Mouse (Mus musculus): ENCODE measurements around the gene Abhd6. TPM values are rescaled to one million over a fixed set of nuclear protein-coding genes. Genes with fewer than 3 reads are reported as not detected.

The Abhd6 gene
- polyA plus RNA-seq (2017; shearing (Covaris generic)) = 10 to 100 TPM; 31.1 to 32.8 TPM

GRCm38 (mm10) chr14:8002432-8003092 is at the start of gene Abhd6:
TSS of gene Abhd6 (plus strand) at chr14:8002902.
- ATAC-seq = peak; percentile 85

DNA sequence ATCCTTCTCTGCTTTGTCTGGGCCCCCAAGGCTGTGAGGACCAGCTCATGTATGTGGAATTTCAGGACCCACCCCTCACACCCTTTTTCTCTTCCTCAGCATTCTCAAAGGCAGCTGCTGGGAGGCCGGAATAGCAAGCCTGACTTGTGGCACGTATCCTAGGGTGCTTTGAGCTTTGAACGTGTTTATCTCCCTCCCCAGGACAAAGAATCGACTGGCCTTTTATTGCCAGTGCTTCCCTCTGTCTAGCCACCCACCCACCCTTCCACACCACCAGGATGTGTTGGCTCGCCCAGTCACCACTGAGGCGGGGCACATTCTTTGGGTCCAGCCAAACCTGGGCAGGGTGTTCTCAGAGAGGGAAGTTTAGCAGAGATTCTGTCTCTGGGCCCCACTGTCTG is 48.6 kb upstream of the Abhd6 start:
- ATAC-seq = no peak

DNA sequence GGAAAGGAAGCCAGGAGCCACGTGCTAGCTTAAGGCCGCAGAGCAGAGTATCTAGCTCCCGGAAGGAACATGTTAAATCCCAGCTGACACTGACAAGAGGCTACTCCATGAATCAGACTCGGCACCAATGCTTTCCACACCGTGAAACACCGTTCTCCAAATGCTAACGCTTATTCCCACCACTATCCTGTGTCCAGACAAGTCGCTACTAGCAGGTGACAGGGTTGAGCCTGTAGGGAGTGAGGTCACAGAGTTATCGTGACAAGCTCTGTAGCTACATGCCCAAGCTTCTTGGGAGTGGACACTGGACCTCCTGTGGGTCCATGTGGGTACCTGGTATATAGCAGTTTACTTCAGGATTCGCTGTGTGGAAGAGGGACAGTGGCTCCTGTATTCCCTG is 46.3 kb upstream of the Abhd6 start:
- no peak for ATAC-seq

GRCm38 (mm10) chr14:7957049-7957448 is 45.7 kb upstream of the Abhd6 start, which contains the start of gene Gm45521:
TSS of gene Gm45521 (plus strand) at chr14:7957288.
- ATAC-seq = no peak

GRCm38 (mm10) chr14:7960616-7961015 is 42.1 kb upstream of the Abhd6 start:
- no peak for ATAC-seq

DNA sequence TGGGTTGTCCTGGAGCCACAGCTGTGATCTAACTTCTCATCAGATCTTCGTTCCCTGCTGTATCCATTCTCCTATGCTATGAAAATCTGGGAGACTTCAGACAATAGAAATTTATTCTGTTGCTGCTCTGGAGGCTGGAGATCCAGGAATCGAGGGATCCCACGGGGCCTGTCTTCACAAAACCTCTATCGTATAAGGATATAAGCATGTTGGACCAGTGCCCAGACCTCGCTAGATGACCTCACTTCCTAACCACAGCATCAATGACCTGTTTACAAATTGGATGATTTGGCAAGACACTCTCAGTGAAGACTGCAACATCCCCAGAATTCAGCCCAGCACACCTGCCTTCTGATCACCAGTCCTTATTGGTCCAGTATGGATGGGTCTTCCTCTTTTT is 41.0 kb upstream of the Abhd6 start:
- no peak for ATAC-seq

DNA sequence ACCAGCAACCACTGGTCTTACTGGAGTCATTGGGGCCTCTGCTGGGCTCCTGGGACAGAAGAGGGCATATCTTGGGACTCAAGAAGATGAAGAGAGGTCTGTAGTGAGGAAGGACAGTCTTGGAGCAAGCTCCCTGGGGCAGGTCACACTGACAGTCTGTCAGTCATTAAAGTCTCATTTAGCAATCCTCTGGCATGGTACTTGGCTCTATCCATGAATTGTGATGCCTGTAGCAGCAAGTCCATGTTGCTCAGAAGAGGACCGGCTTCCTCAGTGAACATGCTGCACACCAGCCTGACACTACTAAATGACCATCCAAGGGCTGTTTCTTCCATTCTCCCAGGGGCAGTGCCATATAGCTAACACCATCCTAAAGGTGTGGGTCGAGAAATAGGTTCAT is 40.1 kb upstream of the Abhd6 start:
- ATAC-seq = no peak

DNA sequence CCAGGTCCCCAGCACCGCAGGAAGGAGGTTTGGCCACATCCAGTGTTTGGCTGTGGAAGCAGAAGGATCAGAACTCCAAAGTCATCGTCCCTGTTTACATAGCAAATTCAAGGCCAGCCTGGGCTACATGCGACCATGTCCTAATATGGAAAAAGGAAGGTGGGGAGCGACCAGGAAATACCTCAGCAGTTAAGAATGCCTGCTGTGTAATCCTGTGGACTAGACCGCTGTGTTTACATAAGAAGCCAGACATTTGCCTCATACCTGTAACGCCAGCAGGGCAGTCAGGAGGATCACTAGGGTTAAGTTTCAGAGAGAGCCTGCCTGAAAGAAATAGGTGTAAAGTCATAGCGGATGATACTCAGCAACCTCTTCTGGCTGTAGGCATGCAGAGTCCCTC is 39.5 kb upstream of the Abhd6 start:
- no peak for ATAC-seq

GRCm38 (mm10) chr14:7964219-7964889 is 38.3 kb upstream of the Abhd6 start:
- peak; percentile 93 for ATAC-seq

GRCm38 (mm10) chr14:7971889-7972493 is 30.7 kb upstream of the Abhd6 start:
- no peak for ATAC-seq

DNA sequence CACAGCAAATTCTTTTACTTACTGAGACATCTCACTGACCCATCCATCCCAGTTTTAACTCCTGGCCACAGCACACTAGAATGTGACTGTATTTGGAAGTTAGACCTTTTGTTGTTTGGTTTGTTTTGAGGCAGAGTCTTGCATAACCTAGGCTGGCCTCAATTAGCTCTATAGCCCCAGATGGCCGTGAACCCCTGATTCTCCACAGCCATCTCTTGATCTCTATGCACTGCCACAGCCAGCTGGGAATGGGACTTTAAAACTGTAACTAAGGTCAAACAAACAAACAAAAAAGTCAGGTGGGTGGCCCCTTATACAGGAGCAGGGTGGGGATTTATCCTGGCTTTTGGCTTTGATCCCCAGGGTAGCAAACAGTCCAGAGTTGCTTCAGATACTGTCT is 28.1 kb upstream of the Abhd6 start:
- ATAC-seq = no peak

DNA sequence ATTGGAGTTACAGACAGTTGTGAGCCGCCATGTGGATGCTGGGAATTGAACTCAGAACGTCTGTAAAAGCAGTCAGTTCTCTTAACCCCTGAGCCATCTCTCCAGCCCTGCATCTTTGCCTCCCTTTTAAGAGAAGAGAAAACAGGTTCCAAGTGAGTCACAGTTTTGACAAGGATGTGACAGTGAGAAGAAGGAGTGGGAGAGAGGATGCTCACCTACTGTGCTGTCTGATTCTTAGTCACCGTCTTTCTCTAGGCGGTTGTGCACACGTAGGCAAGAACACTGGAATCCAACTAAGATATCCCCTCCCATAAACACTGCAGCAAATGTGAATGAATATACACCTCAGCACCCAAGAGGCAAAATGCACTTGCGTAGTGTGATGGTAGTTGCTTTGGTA is 27.5 kb upstream of the Abhd6 start:
- no peak for ATAC-seq

- ATAC-seq = peak; percentile 86
Measured at GRCm38 (mm10) chr14:7977471-7977870, 25.2 kb upstream of the Abhd6 start.

GRCm38 (mm10) chr14:7978183-7978582 is 24.5 kb upstream of the Abhd6 start:
- peak; percentile 68 for ATAC-seq

- ATAC-seq = no peak
Measured at GRCm38 (mm10) chr14:7981226-7981625, 21.5 kb upstream of the Abhd6 start.

DNA sequence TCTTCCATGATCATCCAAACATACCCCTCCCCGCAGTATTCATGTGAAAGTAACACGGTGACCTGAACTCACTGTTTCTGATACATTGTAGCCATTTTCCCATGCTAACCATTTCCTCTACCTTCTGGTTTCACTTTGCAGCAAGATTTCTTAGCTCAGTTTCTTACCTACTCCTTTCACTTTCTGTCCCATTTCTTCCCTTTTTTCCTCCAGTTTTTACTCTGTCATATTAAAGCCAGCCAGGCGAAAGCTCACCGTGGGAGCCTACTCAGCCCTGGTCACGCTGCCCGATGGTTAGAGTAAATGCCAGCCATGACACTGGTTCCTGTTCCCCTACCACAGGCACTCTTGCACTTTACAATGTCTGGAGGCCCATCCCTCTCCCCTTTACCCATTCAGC is 15.8 kb upstream of the Abhd6 start:
- no peak for ATAC-seq

DNA sequence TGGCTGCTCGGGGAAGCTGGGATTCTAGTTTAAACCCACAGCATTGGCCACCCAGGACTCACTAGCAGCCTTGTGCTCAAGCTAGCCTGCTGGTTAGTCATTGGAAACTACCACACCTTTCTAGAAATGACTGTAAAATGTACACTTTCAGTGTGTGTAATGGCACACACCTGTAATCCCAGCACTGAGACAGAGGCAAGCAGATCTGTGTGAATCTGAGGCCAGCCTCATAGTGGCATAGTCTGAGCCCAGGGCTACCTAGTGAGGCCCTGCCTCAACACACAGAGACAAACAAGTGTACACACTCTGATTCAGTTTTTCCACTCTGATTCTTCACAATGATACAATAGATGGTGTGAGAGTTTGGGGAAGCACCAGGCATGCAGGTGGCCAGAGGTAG is 13.3 kb upstream of the Abhd6 start:
- peak; percentile 60 for ATAC-seq

DNA sequence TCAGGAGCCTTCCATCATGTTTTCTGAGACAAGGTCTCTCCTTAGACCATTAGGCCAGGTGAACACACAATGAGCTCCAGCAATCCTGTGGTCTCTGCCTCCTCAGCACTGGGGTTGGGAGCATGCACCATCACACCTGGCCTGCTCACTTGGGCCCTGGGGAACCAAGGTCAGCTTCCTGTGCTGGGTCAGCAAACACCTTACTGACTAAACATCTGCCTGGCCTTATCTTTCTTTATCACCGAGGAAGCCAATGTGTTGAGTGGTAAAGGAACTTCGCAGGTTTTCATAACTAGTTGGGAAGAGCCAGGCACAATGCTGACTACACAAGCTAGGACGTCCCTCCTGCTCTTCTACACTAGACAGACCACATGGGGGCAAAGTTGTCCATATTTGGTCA is 12.7 kb upstream of the Abhd6 start:
- ATAC-seq = no peak

DNA sequence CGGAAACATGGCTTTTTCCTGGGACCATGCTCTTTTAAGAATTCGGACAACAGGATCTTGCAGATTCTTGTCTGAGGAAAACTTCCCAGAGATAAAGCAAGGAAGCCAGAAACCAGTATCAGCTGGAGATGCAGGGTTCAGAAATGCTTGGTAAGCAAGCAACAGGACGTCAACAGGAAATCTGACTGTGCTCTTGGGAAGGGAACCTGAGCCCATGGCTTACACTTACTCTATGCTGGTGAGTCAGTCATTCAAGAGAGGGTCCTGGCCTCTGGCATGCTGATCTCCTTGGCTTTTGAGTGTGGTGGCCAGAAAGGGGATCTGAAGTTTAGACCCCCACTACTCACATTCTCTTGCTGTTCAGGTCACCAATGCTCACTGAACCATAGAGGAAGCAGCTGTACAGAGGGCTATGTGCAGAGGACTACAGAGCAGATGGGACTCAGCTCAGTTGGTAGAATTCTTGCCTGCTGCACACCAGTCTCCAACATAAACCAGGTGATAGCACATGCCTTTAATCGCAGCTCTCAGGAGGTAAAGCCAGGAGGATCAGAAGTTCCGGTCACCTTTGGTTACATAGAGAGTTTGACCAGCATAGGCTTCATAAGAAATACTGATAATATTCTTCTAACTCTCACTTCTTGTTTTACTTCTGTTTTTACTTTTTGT is 11.5 kb upstream of the Abhd6 start:
- ATAC-seq = no peak

DNA sequence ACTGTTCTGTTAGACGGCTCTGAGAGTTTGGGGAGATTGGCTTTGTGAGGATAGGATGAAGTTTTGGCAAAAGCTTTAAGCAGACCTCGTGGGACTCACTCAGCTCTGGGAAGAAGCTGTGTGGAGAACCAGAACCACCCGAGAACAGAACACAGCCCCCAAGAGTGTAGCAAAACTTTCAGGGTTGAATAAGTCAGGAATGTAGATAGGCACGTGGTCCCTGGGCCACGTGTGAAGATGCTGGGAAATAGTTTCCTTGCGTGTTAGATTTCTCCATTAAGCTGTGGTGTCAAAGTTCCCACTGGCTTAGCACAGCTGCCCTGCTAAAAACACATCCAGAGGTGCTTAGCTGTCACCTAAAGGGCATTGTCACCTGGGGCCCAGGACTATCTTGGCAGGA is 10.5 kb upstream of the Abhd6 start:
- no peak for ATAC-seq

DNA sequence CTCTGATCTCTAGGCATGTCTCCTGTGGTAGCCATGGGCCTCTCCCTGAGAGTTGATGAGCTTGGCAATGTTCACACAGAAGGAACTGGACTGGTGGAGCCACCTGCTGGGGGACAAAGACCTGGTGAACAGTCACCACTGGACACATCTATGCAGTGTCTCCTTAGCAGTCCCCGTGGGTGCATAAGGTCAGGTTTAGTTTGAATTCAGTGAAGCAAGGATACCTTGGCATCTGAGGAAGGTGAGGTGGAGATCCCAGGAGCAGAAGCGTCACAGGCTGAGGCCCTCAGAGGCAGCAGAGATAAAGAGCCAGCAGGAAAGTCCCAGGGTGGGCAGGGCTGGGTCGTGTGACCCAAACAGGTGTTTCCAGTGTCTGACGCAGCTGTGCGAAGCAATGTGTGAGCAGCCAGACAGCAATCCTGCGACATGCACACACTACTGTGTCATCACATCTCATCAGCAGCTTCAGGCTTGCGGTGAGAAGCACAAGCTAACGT is 8.4 kb upstream of the Abhd6 start, which contains the start of gene Dnase1l3:
Gene Dnase1l3, minus strand, starts transcription at position 303 of the 497 bp plus-strand sequence.
- peak; percentile 25 for ATAC-seq

- peak; percentile 90 for ATAC-seq
Measured at GRCm38 (mm10) chr14:7997255-7997696, 5.4 kb upstream of the Abhd6 start.

GRCm38 (mm10) chr14:7999030-7999429 is 3.7 kb upstream of the Abhd6 start:
- no peak for ATAC-seq
